Mouse (Mus musculus) cerebellum, adult 2 months (tissue): ENCODE data around the gene Cldn10. TPM values are rescaled to one million over a fixed set of nuclear protein-coding genes. Genes with fewer than 3 reads are reported as not detected.

Experiments
- DNase-seq, 2 experiments: peaks; one replicate each; pipeline ENCODE4 v3.0.0; 2021
- H3K27ac ChIP-seq: fragments of 200-500 bp; 2 replicates; pipeline ENCODE4 v1.5.1; 2012; ENCODE audit warnings: low read length, control low read depth, inconsistent platforms; ENCODE audit not compliant: insufficient read depth
- H3K27me3 ChIP-seq: fragments of 200-500 bp; 2 replicates; pipeline ENCODE4 v1.6.1; 2012; ENCODE audit warnings: inconsistent platforms, mild to moderate bottlenecking, low read length, moderate library complexity; ENCODE audit not compliant: control insufficient read depth, insufficient read depth
- H3K4me1 ChIP-seq: fragments of 200-500 bp; 2 replicates; pipeline ENCODE4 v1.6.1; 2011; ENCODE audit warnings: low read length; ENCODE audit not compliant: control insufficient read depth, insufficient read depth
- H3K4me3 ChIP-seq: fragments of 200-500 bp; replicated peaks from 2 replicates; pipeline ENCODE3; 2011; ENCODE audit warnings: mild to moderate bottlenecking, low read depth, low read length, control low read depth; ENCODE audit not compliant: insufficient read depth
- CTCF ChIP-seq: fragments of 200-500 bp; IDR thresholded peaks from 2 replicates; pipeline ENCODE4 v1.5.1; 2011; ENCODE audit warnings: low read depth, mild to moderate bottlenecking, control low read depth, low read length, moderate library complexity, borderline replicate concordance; ENCODE audit not compliant: insufficient read depth
- POLR2A ChIP-seq: fragments of 200-500 bp; IDR thresholded peaks from 2 replicates; pipeline ENCODE4 v1.6.1; 2011; ENCODE audit warnings: low read length, control low read depth, borderline replicate concordance; ENCODE audit not compliant: insufficient read depth
- WGBS: fragments of 180-500 bp; shearing (Covaris S2); methylation state at CpG from one replicate; pipeline ENCODE4 v1.1.7; 2018; 5-methylcytosine and 5-hydroxymethylcytosine counted together
- polyA plus RNA-seq: library from polyadenylated mRNA; depleted of rRNA; stranded (reverse); fragments of >200 nt; gene quantifications from 2 replicates; pipeline ENCODE4 v1.2.3, GENCODE M21; 2012

Cldn10 gene
- polyA plus RNA-seq, 1 experiment, result 24.5 TPM

DNA sequence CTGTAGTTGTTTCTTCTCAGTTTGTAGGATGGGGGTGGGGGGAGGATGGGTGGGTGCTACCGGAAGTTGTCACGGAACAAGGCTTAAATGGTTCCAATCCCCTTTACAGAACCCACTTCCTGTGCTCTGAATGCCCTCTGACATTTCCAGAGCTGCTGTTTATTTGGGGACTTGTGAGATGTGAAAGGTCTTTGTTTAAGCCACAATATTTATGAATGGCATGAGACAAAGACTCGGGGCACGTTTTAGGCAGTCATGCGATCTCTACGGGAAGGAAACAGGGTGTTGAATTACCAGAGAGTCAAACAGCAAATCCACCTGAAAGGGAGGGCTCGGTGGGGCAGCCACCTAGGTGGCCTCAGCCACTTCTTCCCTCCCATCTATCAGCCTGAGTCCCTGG lies 46.6 kb downstream of the Cldn10 start:
- no peaks in the 10 kb centered on the region for H3K4me1 ChIP-seq
- no peak overlapping the region for H3K4me3 ChIP-seq
- no peaks in the 10 kb centered on the region for H3K27me3 ChIP-seq
- no peak for DNase-seq
- no peak overlapping the region for H3K27ac ChIP-seq
- WGBS, result 19% methylated on average over 7 of the region's 7 CpGs
- no peak for TF ChIP-seq CTCF
- no peak for TF ChIP-seq POLR2A

DNA sequence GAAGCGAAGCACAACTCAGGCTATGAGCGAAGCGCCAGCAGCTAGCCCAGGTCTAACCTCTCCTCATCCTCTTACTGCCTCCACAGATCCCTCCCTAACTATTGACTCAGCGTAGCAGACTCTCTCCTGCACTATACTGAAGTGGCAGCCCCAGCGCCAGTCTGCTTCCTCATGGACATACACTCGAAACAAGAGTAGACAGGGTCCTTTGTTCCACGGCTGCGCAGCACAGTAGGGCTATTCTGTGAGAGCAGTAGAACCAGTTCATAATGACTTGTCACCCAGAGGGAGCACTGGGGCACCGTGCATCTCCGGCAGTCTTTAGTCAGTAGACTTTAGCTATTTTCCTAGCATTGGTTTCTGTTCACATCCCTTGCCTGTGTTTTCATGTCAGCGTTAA lies 48.4 kb downstream of the Cldn10 start:
- 83% methylated on average over 11 of the region's 11 CpGs for WGBS
- no peak for DNase-seq

DNA sequence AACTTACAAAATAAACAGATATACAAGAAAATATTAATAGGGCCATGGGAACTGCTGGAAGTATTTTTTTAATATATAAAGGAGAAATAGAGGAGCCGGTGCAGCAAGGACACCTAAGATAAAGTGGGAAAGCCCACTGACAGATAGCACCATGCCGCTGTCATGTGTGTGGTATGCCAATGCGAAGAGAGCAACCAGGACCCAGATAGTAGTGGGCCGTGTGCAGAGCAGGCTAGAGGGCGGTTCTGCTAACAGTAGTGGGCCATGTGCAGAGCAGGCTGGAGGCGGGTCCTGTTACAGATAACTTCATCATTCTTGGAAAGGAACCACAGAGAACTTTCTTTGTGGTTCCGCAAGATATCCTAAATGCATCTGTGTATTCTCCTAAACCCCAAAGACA lies 49.0 kb downstream of the Cldn10 start:
- DNase-seq, result no peak

More for the DNA sequence above, 48.4 kb downstream of the Cldn10 start:
- Histone ChIP-seq H3K4me1 (no peaks in the 10 kb centered on the region), H3K4me3 (no peak overlapping the region), H3K27me3 (no peaks in the 10 kb centered on the region), H3K27ac (no peak overlapping the region)
- TF ChIP-seq POLR2A (no peak), CTCF (no peak)

DNA sequence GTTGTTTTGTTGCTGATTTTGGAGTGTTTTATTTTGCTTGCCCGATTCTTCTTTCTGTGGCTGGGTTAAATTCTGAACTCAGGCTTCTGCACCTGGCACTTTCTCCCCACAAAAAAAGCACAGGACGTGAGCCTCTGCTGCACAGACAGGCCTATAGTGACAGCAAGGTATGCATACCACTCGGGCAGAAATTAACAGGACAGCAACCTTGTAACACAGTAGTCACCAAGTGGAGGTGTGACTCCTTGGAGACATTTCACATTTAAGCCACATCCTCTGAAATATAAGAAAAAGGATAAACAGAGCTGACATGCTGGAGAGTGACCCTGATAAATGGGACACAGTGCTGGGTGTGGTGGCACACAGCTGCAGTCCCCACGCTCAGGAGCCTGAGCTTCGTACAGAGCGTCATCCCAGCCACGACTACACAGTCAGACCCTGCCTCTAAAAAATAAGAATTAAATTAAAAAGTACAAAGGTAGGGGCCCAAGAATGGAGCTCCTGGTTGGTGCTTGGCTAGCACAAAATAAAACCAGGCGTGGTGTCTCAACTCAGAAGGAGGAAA lies 50.9 kb downstream of the Cldn10 start:
- 80% methylated on average over 8 of the region's 8 CpGs for WGBS
- TF ChIP-seq POLR2A (no peak), CTCF (no peak)
- no peaks in the 10 kb centered on the region for H3K27me3 ChIP-seq
- H3K4me3 ChIP-seq, result no peak overlapping the region
- H3K4me1 ChIP-seq, result no peaks in the 10 kb centered on the region
- DNase-seq, result no peak
- H3K27ac ChIP-seq, result no peak overlapping the region

More for the DNA sequence above, 49.0 kb downstream of the Cldn10 start:
- 91% methylated on average over 7 of the region's 7 CpGs for WGBS
- Histone ChIP-seq H3K27me3 (no peaks in the 10 kb centered on the region), H3K4me1 (no peaks in the 10 kb centered on the region), H3K27ac (no peak overlapping the region), H3K4me3 (no peak overlapping the region)
- TF ChIP-seq POLR2A (no peak), CTCF (no peak)

DNA sequence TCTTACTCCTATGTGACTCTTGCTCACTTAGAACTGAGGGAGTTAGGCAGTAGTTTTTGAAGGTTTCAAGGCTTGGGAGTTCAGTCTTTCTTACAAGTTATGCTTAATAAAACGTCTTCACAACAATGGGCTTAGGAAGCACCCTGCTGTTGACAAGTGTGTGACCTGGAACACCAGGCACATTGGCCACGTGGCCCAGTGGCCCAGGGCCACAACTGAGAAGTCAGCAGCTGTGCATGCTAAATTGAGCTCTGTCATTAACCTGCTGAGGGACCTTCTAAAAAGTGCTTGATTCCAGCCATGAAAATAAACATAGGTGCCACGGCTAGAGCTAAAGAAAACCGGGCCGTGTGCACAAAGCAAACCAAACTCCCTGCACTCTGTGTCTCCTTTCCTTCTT lies 51.7 kb downstream of the Cldn10 start:
- Histone ChIP-seq H3K4me3 (no peak overlapping the region), H3K4me1 (no peaks in the 10 kb centered on the region), H3K27ac (no peak overlapping the region), H3K27me3 (no peaks in the 10 kb centered on the region)
- no peak for DNase-seq
- WGBS, result 35% methylated on average over 5 of the region's 5 CpGs
- TF ChIP-seq CTCF (no peak), POLR2A (no peak)

GRCm38 (mm10) chr14:118840027-118840426 lies 52.3 kb downstream of the Cldn10 start:
- Histone ChIP-seq H3K27me3 (no peaks in the 10 kb centered on the region), H3K27ac (no peak overlapping the region), H3K4me3 (no peak overlapping the region), H3K4me1 (no peaks in the 10 kb centered on the region)
- no peak for DNase-seq
- 97% methylated on average over 1 of the region's 1 CpGs for WGBS
- no peak for TF ChIP-seq POLR2A
- TF ChIP-seq CTCF, result no peak

GRCm38 (mm10) chr14:118842353-118842752 lies 54.6 kb downstream of the Cldn10 start:
- H3K4me3 ChIP-seq, result no peak overlapping the region
- H3K27ac ChIP-seq, result no peak overlapping the region
- DNase-seq, result no peak
- H3K27me3 ChIP-seq, result no peaks in the 10 kb centered on the region
- no peaks in the 10 kb centered on the region for H3K4me1 ChIP-seq
- WGBS, result 88% methylated on average over 3 of the region's 3 CpGs
- TF ChIP-seq POLR2A (no peak), CTCF (no peak)

GRCm38 (mm10) chr14:118846834-118847233 lies 59.1 kb downstream of the Cldn10 start:
- DNase-seq, result no peak
- 96% methylated on average over 10 of the region's 10 CpGs for WGBS
- H3K4me1 ChIP-seq, result no peaks in the 10 kb centered on the region
- H3K4me3 ChIP-seq, result no peak overlapping the region
- TF ChIP-seq CTCF, result no peak
- TF ChIP-seq POLR2A, result no peak
- no peaks in the 10 kb centered on the region for H3K27me3 ChIP-seq
- no peak overlapping the region for H3K27ac ChIP-seq
